Mouse (Mus musculus): ENCODE measurements around the gene Mup11. TPM values are rescaled to one million over a fixed set of nuclear protein-coding genes. Genes with fewer than 3 reads are reported as not detected.
"Not testable (repeated sequence)": the region's sequence is repeated elsewhere in the genome, so short reads cannot be mapped to it uniquely, and the experiment has no call there.

The Mup11 gene
- total RNA-seq (2014; rRNA removed): not detected in 2 replicates
- polyA plus RNA-seq (2015; fragmentation: Nextera tagmentation; extraction: Ambion mirVana): not detected in 2 replicates

DNA sequence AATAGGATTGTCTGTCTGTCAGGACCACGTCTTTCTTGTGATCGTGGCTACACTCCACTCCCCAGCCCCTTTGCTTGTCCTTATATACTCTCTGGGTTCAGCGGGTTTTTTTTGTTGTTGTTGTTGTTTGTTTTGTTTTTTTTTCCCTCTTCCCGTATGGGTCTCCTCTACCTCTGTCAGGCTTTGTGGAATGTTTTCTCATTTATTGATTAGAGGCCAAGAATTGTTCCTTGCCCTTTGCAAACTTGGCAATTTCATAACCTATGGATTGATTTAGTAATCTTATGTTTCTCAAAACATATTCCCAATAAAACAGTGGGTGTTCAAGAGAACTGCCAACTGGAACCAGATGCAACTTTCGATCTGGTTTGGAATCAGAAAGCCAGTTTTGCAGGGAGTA, at the start of gene Mup11:
Gene Mup11, minus strand, starts transcription at position 101 of the 400 bp plus-strand sequence.
- H3K4me2 ChIP-seq (ENCODE audit: low read depth); DNase-seq; H3K9me3 ChIP-seq (ENCODE audit: low read length); H3K4me1 ChIP-seq (ENCODE audit: insufficient read depth); H3K36me3 ChIP-seq (ENCODE audit: insufficient read depth); H3K9ac ChIP-seq; H3K27ac ChIP-seq (ENCODE audit: low read depth, low read length); ATAC-seq; H3K4me3 ChIP-seq (ENCODE audit: low read depth, low read length); H3K27me3 ChIP-seq (ENCODE audit: insufficient read depth, low read length): not testable (repeated sequence)
- WGBS: 79% methylated on average over 3 of the region's 5 CpGs

Other genes starting within 250 kb of the Mup11 start
- not detected in 2 replicates for gene Mup9, start 240.5 kb downstream of the Mup11 start, total RNA-seq (2014; rRNA removed)
- gene Mup9, start 240.5 kb downstream of the Mup11 start, polyA plus RNA-seq (2015; fragmentation: Nextera tagmentation; extraction: Ambion mirVana): not detected in 2 replicates
- not detected in 2 replicates for gene Mup1, start 160.5 kb downstream of the Mup11 start, total RNA-seq (2014; rRNA removed)
- not detected in 2 replicates for gene Mup1, start 160.5 kb downstream of the Mup11 start, polyA plus RNA-seq (2015; fragmentation: Nextera tagmentation; extraction: Ambion mirVana)
- gene Mup10, start 80.2 kb downstream of the Mup11 start, total RNA-seq (2014; rRNA removed): not detected in 2 replicates
- gene Mup10, start 80.2 kb downstream of the Mup11 start, polyA plus RNA-seq (2015; fragmentation: Nextera tagmentation; extraction: Ambion mirVana): not detected in 2 replicates
- not detected in 2 replicates for gene Mup12, start 78.9 kb upstream of the Mup11 start, total RNA-seq (2014; rRNA removed)
- gene Mup12, start 78.9 kb upstream of the Mup11 start, polyA plus RNA-seq (2015; fragmentation: Nextera tagmentation; extraction: Ambion mirVana): not detected in 2 replicates
- gene Mup22, start 159.1 kb upstream of the Mup11 start, total RNA-seq (2014; rRNA removed): not detected in 2 replicates
- not detected in 2 replicates for gene Mup22, start 159.1 kb upstream of the Mup11 start, polyA plus RNA-seq (2015; fragmentation: Nextera tagmentation; extraction: Ambion mirVana)